ENCODE assay signal across 11 mouse cellular contexts in genomic region chr2:157434041-157434440, GRCm38 (mm10). TPM values are rescaled to one million over a fixed set of nuclear protein-coding genes. Genes with fewer than 3 reads are reported as not detected.
DNase-seq lines count a peak whose midpoint lies in the region; ATAC-seq and TF ChIP-seq lines count a peak whose summit lies in the region.
"Had no signal": no experiment of that assay in that cellular context is flagged by ENCODE, and none has a peak within 500 bp of the region (broad histone marks: within the 10 kb centered on the region; RNA-seq: fewer than 3 reads in every experiment).

No protein-coding gene starts in this region.

- H3K9me3 ChIP-seq in embryonic facial prominence, embryonic 13.5 days = no peaks in the 10 kb centered on the region
- H3K9me3 ChIP-seq in midbrain, embryonic 16.5 days (replicated peaks; ENCODE audit: control insufficient read depth, low read length, poor library complexity, severe bottlenecking) = no peaks in the 10 kb centered on the region
- H3K9me3 ChIP-seq: G1E had no signal

- no peak for TF ChIP-seq POLR2A in kidney, adult 2 months (IDR thresholded peaks at IDR 0.05; ENCODE audit: low read depth, low read length)

- peak overlapping the region; percentile 98 for H3K27ac ChIP-seq in layer of hippocampus, adult 2 months
- peak overlapping the region; percentile 91 for H3K27ac ChIP-seq in embryonic facial prominence, embryonic 13.5 days
- H3K27ac ChIP-seq in kidney, adult 2 months (ENCODE audit: insufficient read depth, low read depth, low read length) = peak overlapping the region; percentile 33
- H3K27ac ChIP-seq in midbrain, embryonic 16.5 days (ENCODE audit: low read length) = peak overlapping the region; percentile 58

- peak overlapping the region; percentile 57 for H3K9ac ChIP-seq in embryonic facial prominence, embryonic 13.5 days
- H3K9ac ChIP-seq in midbrain, embryonic 16.5 days (ENCODE audit: low read depth, low read length) = 0 out of 2 replicates have a peak overlapping the region, but pooled peaks have one; percentile 17

- DNase-seq in layer of hippocampus, adult 2 months (ENCODE audit: low spot score in 2 of 2) = no peak
- DNase-seq in layer of hippocampus, adult 9-11 months = no peak
- DNase-seq in kidney, adult 2 months = peak; percentile 78
- no peak for DNase-seq in adrenal gland, postnatal 36 days
- no peak for DNase-seq in left cerebral cortex, postnatal 4 days
- DNase-seq: gastrocnemius, postnatal 14 days; right cerebral cortex, postnatal 25 days had no signal

- no peak for TF ChIP-seq CTCF in layer of hippocampus, adult 2 months (conservative IDR thresholded peaks at IDR 0.05)
- TF ChIP-seq CTCF in kidney, adult 2 months (conservative IDR thresholded peaks at IDR 0.05; ENCODE audit: insufficient read depth, insufficient read length, low read depth, low read length) = no peak

- H3K4me1 ChIP-seq in embryonic facial prominence, embryonic 13.5 days = peaks cover 77% of the 10 kb centered on the region
- H3K4me1 ChIP-seq in kidney, adult 2 months (ENCODE audit: control insufficient read depth, insufficient read depth, low read length) = peaks cover 17% of the 10 kb centered on the region; the same call in 1 of the 2 replicates
- peaks cover 43% of the 10 kb centered on the region for H3K4me1 ChIP-seq in midbrain, embryonic 16.5 days (ENCODE audit: control insufficient read depth, insufficient read depth, low read length)

- H3K4me2 ChIP-seq in embryonic facial prominence, embryonic 13.5 days = peak overlapping the region; percentile 7
- H3K4me2 ChIP-seq in midbrain, embryonic 16.5 days (ENCODE audit: low read length) = no peak overlapping the region

- peaks cover 73% of the 10 kb centered on the region for H3K36me3 ChIP-seq in embryonic facial prominence, embryonic 13.5 days
- H3K36me3 ChIP-seq in kidney, adult 2 months (ENCODE audit: control insufficient read depth, insufficient read depth, low read length) = no peaks in the 10 kb centered on the region
- H3K36me3 ChIP-seq in midbrain, embryonic 16.5 days (ENCODE audit: control insufficient read depth, insufficient read depth, low read length) = peaks cover 3% of the 10 kb centered on the region
- H3K36me3 ChIP-seq: G1E had no signal

- H3K4me3 ChIP-seq in layer of hippocampus, adult 2 months = 0 out of 2 replicates have a peak overlapping the region, but pooled peaks have one; percentile 2
- H3K4me3 ChIP-seq in embryonic facial prominence, embryonic 13.5 days = no peak overlapping the region; the same call in 1 of the 2 replicates
- H3K4me3 ChIP-seq in kidney, adult 2 months (ENCODE audit: insufficient read depth, low read depth, low read length) = no peak overlapping the region
- H3K4me3 ChIP-seq in midbrain, embryonic 16.5 days (ENCODE audit: low read depth, low read length) = no peak overlapping the region

- WGBS in embryonic facial prominence, embryonic 13.5 days = 26% methylated on average over 9 of the region's 9 CpGs
- 26% methylated on average over 9 of the region's 9 CpGs for WGBS in kidney, adult 2 months
- whole genome bisulfite sequencing in midbrain, embryonic 16.5 days = 45% methylated on average over 9 of the region's 9 CpGs

- intact Hi-C loops in left cerebral cortex, postnatal 4 days (cut with DNase I) = no loop called here

- no peak for ATAC-seq in embryonic facial prominence, embryonic 13.5 days (ENCODE audit: insufficient number of reproducible peaks, insufficient read depth, low FRiP score, low TSS enrichment, low read depth)
- no peak for ATAC-seq in midbrain, embryonic 16.5 days
- ATAC-seq in megakaryocyte progenitor cell, adult 5-6 weeks (replicated peaks; ENCODE audit: poor library complexity) = no peak

- H3K27me3 ChIP-seq in embryonic facial prominence, embryonic 13.5 days = no peaks in the 10 kb centered on the region
- no peaks in the 10 kb centered on the region for H3K27me3 ChIP-seq in kidney, adult 2 months (replicated peaks; ENCODE audit: control insufficient read depth, insufficient read depth, low read length)
- H3K27me3 ChIP-seq in midbrain, embryonic 16.5 days (ENCODE audit: control insufficient read depth, insufficient read depth, low read depth, low read length) = no peaks in the 10 kb centered on the region

RNA-seq across cellular contexts. Expression of gene Src, which starts 15.8 kb away (rescaled TPM):
- 100 to 1,000 TPM; 150 to 156 TPM for total RNA-seq in layer of hippocampus, adult 2 months (2021)
- polyA plus RNA-seq in embryonic facial prominence, embryonic 13.5 days (2015; fragmentation: Nextera tagmentation; extraction: Ambion mirVana) = 21.5 and 22.1 TPM in 2 replicates
- 31.8 and 33.9 TPM in 2 replicates for polyA plus RNA-seq in kidney, adult 2 months (2012; rRNA removed)
- 32.5 and 33.2 TPM in 2 replicates for polyA plus RNA-seq in midbrain, embryonic 16.5 days (2015; fragmentation: Nextera tagmentation; extraction: Ambion mirVana)
- total RNA-seq in megakaryocyte progenitor cell, adult 5-6 weeks (2015) = 0.27 TPM in 1 of 2 replicates, not detected in the other
- total RNA-seq in megakaryocyte progenitor cell, adult 5-6 weeks (2017) = 0.07 TPM in 1 of 2 replicates, not detected in the other
- total RNA-seq in adrenal gland, postnatal 36 days (2021) = 10 to 100 TPM; 17.7 to 18.0 TPM
- total RNA-seq in left cerebral cortex, postnatal 4 days (2021) = 10 to 100 TPM; 92.0 to 94.5 TPM

Comparison
In these comparisons a context has a peak if more than half of its experiments do, and no peak if none do; other contexts are left out.
1. H3K27ac ChIP-seq: peak in every context shown above with its lines; median percentile 98 in layer of hippocampus, adult 2 months; 91 in embryonic facial prominence, embryonic 13.5 days; 58 in midbrain, embryonic 16.5 days; 33 in kidney, adult 2 months.
2. RNA of gene Src, which starts 15.8 kb away (total RNA-seq): 150 to 156 TPM in layer of hippocampus, adult 2 months, 92.0 to 94.5 TPM in left cerebral cortex, postnatal 4 days and 17.7 to 18.0 TPM in adrenal gland, postnatal 36 days; 0.07 to 0.27 TPM in megakaryocyte progenitor cell, adult 5-6 weeks; every median in the first group is over 10 times any median in the second.